In genomic region chr10:127604465-127605250, GRCm38 (mm10) we compare ENCODE assay signal across 8 mouse cellular contexts. TPM values are rescaled to one million over a fixed set of nuclear protein-coding genes. Genes with fewer than 3 reads are reported as not detected.
DNase-seq lines count a peak whose midpoint lies in the region; ATAC-seq lines count a peak whose summit lies in the region.

No protein-coding gene starts in this region.

- peak overlapping the region; percentile 56 for H3K9ac ChIP-seq in intestine, embryonic 16.5 days (ENCODE audit: low read depth, low read length)
- H3K9ac ChIP-seq in liver, embryonic 16.5 days (ENCODE audit: low read depth, low read length): no peak overlapping the region
- H3K9ac ChIP-seq in stomach, embryonic 16.5 days (ENCODE audit: low read length): peak overlapping the region; percentile 46; the same call in 1 of the 2 replicates
- no peak overlapping the region for H3K9ac ChIP-seq in forebrain, embryonic 13.5 days

- peaks cover 59% of the 10 kb centered on the region for H3K4me1 ChIP-seq in intestine, embryonic 16.5 days (ENCODE audit: control insufficient read depth, insufficient read depth, low read length)
- peaks cover 28% of the 10 kb centered on the region for H3K4me1 ChIP-seq in liver, embryonic 16.5 days (ENCODE audit: control insufficient read depth, low read depth, low read length)
- peaks cover 60% of the 10 kb centered on the region for H3K4me1 ChIP-seq in stomach, embryonic 16.5 days (ENCODE audit: control insufficient read depth, insufficient read depth, low read length)
- no peaks in the 10 kb centered on the region for H3K4me1 ChIP-seq in forebrain, embryonic 13.5 days

- peak overlapping the region; percentile 97 for H3K27ac ChIP-seq in intestine, embryonic 16.5 days (ENCODE audit: low read length)
- peak overlapping the region; percentile 13 for H3K27ac ChIP-seq in liver, embryonic 16.5 days (ENCODE audit: low read length)
- peak overlapping the region; percentile 89 for H3K27ac ChIP-seq in stomach, embryonic 16.5 days (ENCODE audit: low read length)
- H3K27ac ChIP-seq in forebrain, embryonic 13.5 days: no peak overlapping the region

- H3K27me3 ChIP-seq in intestine, embryonic 16.5 days (replicated peaks; ENCODE audit: control insufficient read depth, insufficient read depth, low read length): no peaks in the 10 kb centered on the region
- no peaks in the 10 kb centered on the region for H3K27me3 ChIP-seq in liver, embryonic 16.5 days (ENCODE audit: control insufficient read depth, insufficient read depth, low read depth, low read length)
- H3K27me3 ChIP-seq in stomach, embryonic 16.5 days (ENCODE audit: control insufficient read depth, insufficient read depth, low read length): no peaks in the 10 kb centered on the region
- no peaks in the 10 kb centered on the region for H3K27me3 ChIP-seq in forebrain, embryonic 13.5 days

- no peak overlapping the region for H3K4me3 ChIP-seq in intestine, embryonic 16.5 days (ENCODE audit: low read length)
- H3K4me3 ChIP-seq in liver, embryonic 16.5 days (ENCODE audit: low read depth, low read length): no peak overlapping the region
- no peak overlapping the region for H3K4me3 ChIP-seq in stomach, embryonic 16.5 days (replicated peaks; ENCODE audit: low read length)
- no peak overlapping the region for H3K4me3 ChIP-seq in forebrain, embryonic 13.5 days

- ATAC-seq in intestine, embryonic 16.5 days: peak; percentile 13; the same call in 1 of the 2 replicates
- ATAC-seq in liver, embryonic 16.5 days (ENCODE audit: low read depth): peak; percentile 43
- no peak for ATAC-seq in stomach, embryonic 16.5 days (ENCODE audit: insufficient read depth, low FRiP score)
- no peak for ATAC-seq in forebrain, embryonic 13.5 days

- peak; percentile 28 to 49 for DNase-seq in layer of hippocampus, postnatal 10 days (ENCODE audit: low spot score in 2 of 2)
- no peak for DNase-seq in layer of hippocampus, adult 9-10 months (ENCODE audit: low spot score)
- DNase-seq in adrenal gland, postnatal 25 days: peak; percentile 58
- no peak for DNase-seq in right cerebral cortex, postnatal 36 days (ENCODE audit: low spot score in 2 of 2)

- H3K4me2 ChIP-seq in intestine, embryonic 16.5 days (ENCODE audit: low read depth, low read length): 0 out of 2 replicates have a peak overlapping the region, but pooled peaks have one; percentile 3
- H3K4me2 ChIP-seq in liver, embryonic 16.5 days (ENCODE audit: low read depth, low read length): no peak overlapping the region; the same call in 1 of the 2 replicates
- H3K4me2 ChIP-seq in stomach, embryonic 16.5 days (ENCODE audit: low read depth, low read length): no peak overlapping the region
- no peak overlapping the region for H3K4me2 ChIP-seq in forebrain, embryonic 13.5 days

- WGBS in intestine, embryonic 16.5 days: 36% methylated on average over 15 of the region's 15 CpGs
- 9% methylated on average over 15 of the region's 15 CpGs for WGBS in liver, embryonic 16.5 days (ENCODE audit: insufficient replicate concordance)
- WGBS in stomach, embryonic 16.5 days: 33% methylated on average over 15 of the region's 15 CpGs
- WGBS in forebrain, embryonic 13.5 days: 86% methylated on average over 15 of the region's 15 CpGs

- H3K9me3 ChIP-seq in intestine, embryonic 16.5 days (ENCODE audit: control insufficient read depth, low read length): no peaks in the 10 kb centered on the region
- H3K9me3 ChIP-seq in liver, embryonic 16.5 days (replicated peaks; ENCODE audit: control insufficient read depth, low read length): no peaks in the 10 kb centered on the region
- no peaks in the 10 kb centered on the region for H3K9me3 ChIP-seq in stomach, embryonic 16.5 days (replicated peaks; ENCODE audit: control insufficient read depth, low read length)
- H3K9me3 ChIP-seq in forebrain, embryonic 13.5 days (replicated peaks): no peaks in the 10 kb centered on the region

- peaks cover 7% of the 10 kb centered on the region for H3K36me3 ChIP-seq in intestine, embryonic 16.5 days (ENCODE audit: control insufficient read depth, insufficient read depth, low read length)
- H3K36me3 ChIP-seq in liver, embryonic 16.5 days (ENCODE audit: control insufficient read depth, insufficient read depth): no peaks in the 10 kb centered on the region
- peaks cover 21% of the 10 kb centered on the region for H3K36me3 ChIP-seq in stomach, embryonic 16.5 days (ENCODE audit: control insufficient read depth, insufficient read depth, low read length)
- peaks cover 99% of the 10 kb centered on the region for H3K36me3 ChIP-seq in forebrain, embryonic 13.5 days (ENCODE audit: poor library complexity, severe bottlenecking)

RNA-seq across cellular contexts. Expression of gene Lrp1, which starts 16.3 kb away (rescaled TPM):
- total RNA-seq in layer of hippocampus, postnatal 10 days (2021): 100 to 1,000 TPM; 263 to 291 TPM
- total RNA-seq in adrenal gland, postnatal 25 days (2021): 196 and 254 TPM in 2 replicates
- 64.6 and 67.0 TPM in 2 replicates for polyA plus RNA-seq in intestine, embryonic 16.5 days (2015; fragmentation: Nextera tagmentation; extraction: Ambion mirVana)
- 31.9 and 36.3 TPM in 2 replicates for polyA plus RNA-seq in liver, embryonic 16.5 days (2015; fragmentation: Nextera tagmentation; extraction: Ambion mirVana)
- 95.6 and 102 TPM in 2 replicates for polyA plus RNA-seq in stomach, embryonic 16.5 days (2015; fragmentation: Nextera tagmentation; extraction: Ambion mirVana)
- 65.1 and 74.7 TPM in 2 replicates for polyA plus RNA-seq in forebrain, embryonic 13.5 days (2015; fragmentation: Nextera tagmentation; extraction: Ambion mirVana)

RNA-seq across cellular contexts. Expression of gene Stat6, which starts 38.1 kb away (rescaled TPM):
- 1 to 10 TPM; 6.9 to 7.1 TPM for total RNA-seq in layer of hippocampus, postnatal 10 days (2021)
- total RNA-seq in adrenal gland, postnatal 25 days (2021): 117 and 121 TPM in 2 replicates
- 46.8 and 49.3 TPM in 2 replicates for polyA plus RNA-seq in intestine, embryonic 16.5 days (2015; fragmentation: Nextera tagmentation; extraction: Ambion mirVana)
- polyA plus RNA-seq in liver, embryonic 16.5 days (2015; fragmentation: Nextera tagmentation; extraction: Ambion mirVana): 14.8 and 17.7 TPM in 2 replicates
- 49.7 and 60.3 TPM in 2 replicates for polyA plus RNA-seq in stomach, embryonic 16.5 days (2015; fragmentation: Nextera tagmentation; extraction: Ambion mirVana)
- 2.6 and 2.7 TPM in 2 replicates for polyA plus RNA-seq in forebrain, embryonic 13.5 days (2015; fragmentation: Nextera tagmentation; extraction: Ambion mirVana)

Comparison
In these comparisons a context has a peak if more than half of its experiments do, and no peak if none do; other contexts are left out.
1. DNase-seq: peak in layer of hippocampus, postnatal 10 days (2 of 2) and adrenal gland, postnatal 25 days (single experiment); none in layer of hippocampus, adult 9-10 months (single experiment) and right cerebral cortex, postnatal 36 days (0 of 2).
2. ATAC-seq: peak in intestine, embryonic 16.5 days (single experiment) and liver, embryonic 16.5 days (single experiment); none in stomach, embryonic 16.5 days (single experiment) and forebrain, embryonic 13.5 days (single experiment).
3. H3K9ac ChIP-seq: peak in intestine, embryonic 16.5 days (single experiment) and stomach, embryonic 16.5 days (single experiment); none in liver, embryonic 16.5 days (single experiment) and forebrain, embryonic 13.5 days (single experiment).